Mouse (Mus musculus) kidney, adult 18-20 months (tissue): ENCODE measurements around the gene 6430548M08Rik.

ENCODE experiments used
- DNase-seq: peaks from one replicate; pipeline ENCODE4 v3.0.0; 2021

6430548M08Rik gene

GRCm38 (mm10) chr8:120113758-120114255, at the start of gene 6430548M08Rik:
Gene 6430548M08Rik (plus strand): TSS chr8:120114152.
- DNase-seq, result peak; percentile 100

GRCm38 (mm10) chr8:120065611-120066010, 48.3 kb upstream of the 6430548M08Rik start:
- DNase-seq, result no peak

- DNase-seq, result no peak
These were observed 47.7 kb upstream of the 6430548M08Rik start for GRCm38 (mm10) chr8:120066226-120066625.

- peak; percentile 62 for DNase-seq
These were observed 45.9 kb upstream of the 6430548M08Rik start for GRCm38 (mm10) chr8:120067936-120068668.

GRCm38 (mm10) chr8:120071684-120072083, 42.3 kb upstream of the 6430548M08Rik start:
- DNase-seq, result peak; percentile 91

GRCm38 (mm10) chr8:120072259-120072658, 41.7 kb upstream of the 6430548M08Rik start:
- DNase-seq, result peak; percentile 31

- peak; percentile 37 for DNase-seq
These were observed 41.1 kb upstream of the 6430548M08Rik start for GRCm38 (mm10) chr8:120072827-120073226.

GRCm38 (mm10) chr8:120074516-120074915, 39.4 kb upstream of the 6430548M08Rik start:
- DNase-seq, result peak; percentile 42

- no peak for DNase-seq
These were observed 38.6 kb upstream of the 6430548M08Rik start for GRCm38 (mm10) chr8:120075347-120075746.

GRCm38 (mm10) chr8:120078080-120078479, 35.9 kb upstream of the 6430548M08Rik start:
- DNase-seq, result peak; percentile 81

- no peak for DNase-seq
These were observed 34.6 kb upstream of the 6430548M08Rik start for GRCm38 (mm10) chr8:120079361-120079760.

- no peak for DNase-seq
These were observed 30.7 kb upstream of the 6430548M08Rik start for GRCm38 (mm10) chr8:120083261-120083660.

- no peak for DNase-seq
These were observed 29.2 kb upstream of the 6430548M08Rik start for GRCm38 (mm10) chr8:120084783-120085182.

- DNase-seq, result no peak
These were observed 24.4 kb upstream of the 6430548M08Rik start for GRCm38 (mm10) chr8:120089511-120089910.

- DNase-seq, result no peak
These were observed 22.9 kb upstream of the 6430548M08Rik start for GRCm38 (mm10) chr8:120091032-120091431.

- no peak for DNase-seq
These were observed 20.8 kb upstream of the 6430548M08Rik start for GRCm38 (mm10) chr8:120093103-120093502.

- no peak for DNase-seq
These were observed 19.2 kb upstream of the 6430548M08Rik start for GRCm38 (mm10) chr8:120094801-120095200.

GRCm38 (mm10) chr8:120096486-120096885, 17.5 kb upstream of the 6430548M08Rik start:
- DNase-seq, result no peak

GRCm38 (mm10) chr8:120100388-120101067, 13.4 kb upstream of the 6430548M08Rik start:
- DNase-seq, result no peak

- DNase-seq, result peak; percentile 90
These were observed 12.6 kb upstream of the 6430548M08Rik start, which contains the start of gene Zdhhc7 for GRCm38 (mm10) chr8:120101068-120101972. Gene Zdhhc7 (minus strand): TSS chr8:120101482.

- DNase-seq, result no peak
These were observed 10.0 kb upstream of the 6430548M08Rik start for GRCm38 (mm10) chr8:120103916-120104315.

- peak; percentile 66 for DNase-seq
These were observed 9.2 kb upstream of the 6430548M08Rik start for GRCm38 (mm10) chr8:120104721-120105272.
